Mouse (Mus musculus) megakaryocyte, embryonic 14.5 days (primary cell): ENCODE measurements around the gene Gna12.

ENCODE experiments used
- FLI1 ChIP-seq: IDR thresholded peaks from 2 replicates; pipeline ENCODE4 v1.6.1; 2012; ENCODE audit warnings: low read length, inconsistent platforms, mixed read lengths
- GATA1 ChIP-seq: IDR thresholded peaks from 3 replicates; pipeline ENCODE4 v1.6.1; 2012; ENCODE audit warnings: mixed read lengths, low read length, inconsistent platforms, borderline replicate concordance

- TF ChIP-seq GATA1 (no peak), FLI1 (no peak)
These were observed 4.1 kb downstream of the Gna12 start for GRCm38 (mm10) chr5:140826118-140826517.
